Mouse (Mus musculus) CH12.LX (cell line): ENCODE data around the gene C2.

Source experiments
- CHD1 ChIP-seq: IDR thresholded peaks from 2 replicates; pipeline ENCODE4 v1.6.1; 2012; ENCODE audit warnings: low read depth, low read length, improper control_type of control experiment, inconsistent platforms
- CTCF ChIP-seq, 2 experiments: IDR thresholded peaks in 1 of 2; conservative IDR thresholded peaks in 1 of 2; 2 replicates each; pipeline ENCODE4 v1.5.1; 2011 to 2012; ENCODE audit warnings: low read depth in 2 of 2, low read length in 2 of 2, improper control_type of control experiment in 1 of 2, inconsistent platforms in 1 of 2, mild to moderate bottlenecking in 1 of 2, moderate library complexity in 1 of 2
- EP300 ChIP-seq: IDR thresholded peaks from 2 replicates; pipeline ENCODE4 v1.6.1; 2011; ENCODE audit warnings: low read length, improper control_type of control experiment
- KAT2A ChIP-seq: IDR thresholded peaks from 2 replicates; pipeline ENCODE4 v1.6.1; 2012; ENCODE audit warnings: low read length, improper control_type of control experiment, inconsistent platforms; ENCODE audit not compliant: insufficient replicate concordance
- MAFK ChIP-seq: IDR thresholded peaks from 2 replicates; pipeline ENCODE4 v1.6.1; 2011; ENCODE audit warnings: low read length, improper control_type of control experiment; ENCODE audit not compliant: insufficient replicate concordance
- MAX ChIP-seq: IDR thresholded peaks from 2 replicates; pipeline ENCODE4 v1.6.1; 2011; ENCODE audit warnings: low read length, improper control_type of control experiment
- MEF2A ChIP-seq: IDR thresholded peaks from 2 replicates; pipeline ENCODE4 v1.6.1; 2014; ENCODE audit warnings: low read depth, mild to moderate bottlenecking, inconsistent platforms, low read length, improper control_type of control experiment, borderline replicate concordance
- MYC ChIP-seq: IDR thresholded peaks from 2 replicates; pipeline ENCODE4 v1.6.1; 2011; ENCODE audit warnings: low read depth, mild to moderate bottlenecking, improper control_type of control experiment, low read length
- NELFE ChIP-seq: IDR thresholded peaks from 2 replicates; pipeline ENCODE4 v1.6.1; 2011; ENCODE audit warnings: low read depth, low read length, improper control_type of control experiment
- SIN3A ChIP-seq: IDR thresholded peaks from 2 replicates; pipeline ENCODE4 v1.6.1; 2012; ENCODE audit warnings: low read length, improper control_type of control experiment, inconsistent platforms
- ZKSCAN1 ChIP-seq: IDR thresholded peaks from 2 replicates; pipeline ENCODE4 v1.6.1; 2012; ENCODE audit warnings: low read depth, inconsistent platforms, low read length, improper control_type of control experiment, borderline replicate concordance

- no peak for TF ChIP-seq ZKSCAN1
- TF ChIP-seq CHD1, result no peak
- TF ChIP-seq CTCF (conservative IDR thresholded peaks at IDR 0.05 in 1 of 2, IDR thresholded peaks at IDR 0.05 in 1 of 2; ENCODE audit: low read depth in 2 of 2, low read length in 2 of 2), result no peak
- TF ChIP-seq MEF2A, result no peak
- no peak for TF ChIP-seq MAFK
- no peak for TF ChIP-seq EP300
- no peak for TF ChIP-seq MYC
- no peak for TF ChIP-seq MAX
- TF ChIP-seq NELFE, result no peak
- no peak for TF ChIP-seq SIN3A
- no peak for TF ChIP-seq KAT2A
Observed at GRCm38 (mm10) chr17:34838785-34839184, 59.3 kb downstream of the C2 start.
